ENCODE assay signal across 12 mouse cellular contexts in genomic region chr12:99378284-99378683, GRCm38 (mm10).
DNase-seq lines count a peak whose midpoint lies in the region; ATAC-seq and TF ChIP-seq lines count a peak whose summit lies in the region.
"Had no signal": no experiment of that assay in that cellular context is flagged by ENCODE, and none has a peak within 500 bp of the region (broad histone marks: within the 10 kb centered on the region; RNA-seq: fewer than 3 reads in every experiment).

No protein-coding gene starts in this region.

- peak overlapping the region; percentile 71 for H3K27ac ChIP-seq in heart, embryonic 13.5 days (replicated peaks)
- no peak overlapping the region for H3K27ac ChIP-seq in midbrain, postnatal 0 days (ENCODE audit: low read depth, low read length)
- H3K27ac ChIP-seq in midbrain, embryonic 16.5 days (ENCODE audit: low read length) = no peak overlapping the region
- H3K27ac ChIP-seq: liver, embryonic 15.5 days; neural tube, embryonic 15.5 days had no signal

- TF ChIP-seq CTCF in midbrain, postnatal 0 days (IDR thresholded peaks at IDR 0.05) = no peak

- no peak for ATAC-seq in heart, embryonic 13.5 days (ENCODE audit: extremely low read depth, insufficient number of reproducible peaks, low FRiP score, low TSS enrichment)
- ATAC-seq in midbrain, postnatal 0 days (ENCODE audit: low FRiP score) = no peak
- ATAC-seq in midbrain, embryonic 16.5 days = no peak
- ATAC-seq: forebrain, embryonic 16.5 days had no signal

- 35% methylated on average over 8 of the region's 8 CpGs for WGBS in heart, embryonic 13.5 days
- WGBS in midbrain, postnatal 0 days = 63% methylated on average over 8 of the region's 8 CpGs
- 74% methylated on average over 8 of the region's 8 CpGs for WGBS in midbrain, embryonic 16.5 days

- H3K9ac ChIP-seq in heart, embryonic 13.5 days = no peak overlapping the region; the same call in 1 of the 2 replicates
- H3K9ac ChIP-seq in midbrain, postnatal 0 days (replicated peaks; ENCODE audit: low read length, poor library complexity, severe bottlenecking) = 0 out of 2 replicates have a peak overlapping the region, but pooled peaks have one; percentile 19
- H3K9ac ChIP-seq in midbrain, embryonic 16.5 days (ENCODE audit: low read depth, low read length) = no peak overlapping the region
- H3K9ac ChIP-seq: liver, embryonic 15.5 days; neural tube, embryonic 15.5 days had no signal

- peak overlapping the region; percentile 45 for H3K4me2 ChIP-seq in heart, embryonic 13.5 days
- H3K4me2 ChIP-seq in midbrain, postnatal 0 days (ENCODE audit: low read depth, low read length, poor library complexity, severe bottlenecking) = no peak overlapping the region
- H3K4me2 ChIP-seq in midbrain, embryonic 16.5 days (ENCODE audit: low read length) = no peak overlapping the region
- H3K4me2 ChIP-seq: liver, embryonic 15.5 days; neural tube, embryonic 15.5 days had no signal

- H3K9me3 ChIP-seq in heart, embryonic 13.5 days = peaks cover 3% of the 10 kb centered on the region; the same call in 1 of the 2 replicates
- no peaks in the 10 kb centered on the region for H3K9me3 ChIP-seq in midbrain, postnatal 0 days (ENCODE audit: low read length)
- H3K9me3 ChIP-seq in midbrain, embryonic 16.5 days (replicated peaks; ENCODE audit: control insufficient read depth, low read length, poor library complexity, severe bottlenecking) = no peaks in the 10 kb centered on the region
- H3K9me3 ChIP-seq: liver, embryonic 15.5 days; neural tube, embryonic 15.5 days had no signal

- H3K36me3 ChIP-seq in heart, embryonic 13.5 days = peaks cover 38% of the 10 kb centered on the region
- H3K36me3 ChIP-seq in midbrain, postnatal 0 days (ENCODE audit: insufficient read depth, low read length) = no peaks in the 10 kb centered on the region
- H3K36me3 ChIP-seq in midbrain, embryonic 16.5 days (ENCODE audit: control insufficient read depth, insufficient read depth, low read length) = no peaks in the 10 kb centered on the region

- no peaks in the 10 kb centered on the region for H3K27me3 ChIP-seq in heart, embryonic 13.5 days (replicated peaks)
- H3K27me3 ChIP-seq in midbrain, postnatal 0 days (ENCODE audit: insufficient read depth, low read length) = no peaks in the 10 kb centered on the region
- H3K27me3 ChIP-seq in midbrain, embryonic 16.5 days (ENCODE audit: control insufficient read depth, insufficient read depth, low read depth, low read length) = no peaks in the 10 kb centered on the region
- H3K27me3 ChIP-seq: liver, embryonic 15.5 days; neural tube, embryonic 15.5 days had no signal

- peaks cover 77% of the 10 kb centered on the region for H3K4me1 ChIP-seq in heart, embryonic 13.5 days
- peaks cover 8% of the 10 kb centered on the region for H3K4me1 ChIP-seq in midbrain, postnatal 0 days (ENCODE audit: insufficient read depth, low read length)
- H3K4me1 ChIP-seq in midbrain, embryonic 16.5 days (ENCODE audit: control insufficient read depth, insufficient read depth, low read length) = peaks cover 37% of the 10 kb centered on the region

- no peak for DNase-seq in heart, postnatal 14 days
- no peak for DNase-seq in midbrain, postnatal 0 days (ENCODE audit: low spot score)
- DNase-seq in kidney, adult 8-10 months = peak; percentile 72 to 78
- DNase-seq in kidney, postnatal 36 days = peak; percentile 66 to 86
- DNase-seq in B cell, adult 2 months = no peak
- DNase-seq in ovary, adult 18-20 months (ENCODE audit: low spot score) = no peak
- DNase-seq: thymus, postnatal 4 days had no signal

- intact Hi-C loops in heart, postnatal 14 days (cut with DNase I) = no loop called here

- H3K4me3 ChIP-seq in heart, embryonic 13.5 days = 0 out of 2 replicates have a peak overlapping the region, but pooled peaks have one; percentile 8
- H3K4me3 ChIP-seq in midbrain, postnatal 0 days (ENCODE audit: low read depth, low read length) = no peak overlapping the region
- H3K4me3 ChIP-seq in midbrain, embryonic 16.5 days (ENCODE audit: low read depth, low read length) = no peak overlapping the region
- H3K4me3 ChIP-seq: liver, embryonic 15.5 days; neural tube, embryonic 15.5 days had no signal

Comparison
In these comparisons a context has a peak if more than half of its experiments do, and no peak if none do; other contexts are left out.
1. DNase-seq: peak in kidney, adult 8-10 months (2 of 2) and kidney, postnatal 36 days (2 of 2); none in heart, postnatal 14 days (0 of 2), midbrain, postnatal 0 days (single experiment), B cell, adult 2 months (0 of 2) and ovary, adult 18-20 months (single experiment).